Comparison of ENCODE assay signal across 23 mouse cellular contexts in the genomic region with DNA sequence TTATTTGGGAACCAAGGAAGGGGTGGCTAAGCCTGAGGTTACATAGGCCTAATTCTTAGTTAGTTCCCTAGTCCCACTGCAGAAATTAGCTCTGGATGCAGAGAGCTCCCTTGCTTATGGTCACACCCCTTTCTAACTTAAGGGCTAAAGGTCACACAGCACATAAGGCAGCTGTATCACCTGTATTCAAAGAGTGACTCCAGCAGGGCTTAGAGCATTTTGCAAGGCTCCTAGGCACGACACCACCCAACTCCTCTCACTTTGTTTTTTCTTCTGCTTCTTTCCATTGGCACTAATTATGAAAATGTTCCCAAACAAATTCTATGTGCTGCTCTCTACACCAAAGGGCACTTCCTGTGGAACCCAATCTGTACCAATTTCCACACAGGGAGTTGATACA.
"Had no signal": no experiment of that assay in that cellular context is flagged by ENCODE, and none has a peak within 500 bp of the region (broad histone marks: within the 10 kb centered on the region; RNA-seq: fewer than 3 reads in every experiment).

No protein-coding gene starts in this region.

- ATAC-seq: liver, postnatal 0 days; lung, postnatal 0 days; midbrain, embryonic 13.5 days; midbrain, embryonic 15.5 days had no signal

- H3K9ac ChIP-seq: liver, embryonic 15.5 days; liver, postnatal 0 days; lung, embryonic 15.5 days; midbrain, embryonic 13.5 days; midbrain, embryonic 15.5 days; neural tube, embryonic 13.5 days; neural tube, embryonic 15.5 days had no signal

- H3K9me3 ChIP-seq: liver, embryonic 15.5 days; lung, embryonic 15.5 days; midbrain, embryonic 13.5 days; midbrain, embryonic 15.5 days; neural tube, embryonic 13.5 days; neural tube, embryonic 15.5 days had no signal

- H3K4me2 ChIP-seq: liver, embryonic 15.5 days; lung, embryonic 15.5 days; midbrain, embryonic 11.5 days; midbrain, embryonic 13.5 days; midbrain, embryonic 15.5 days; neural tube, embryonic 13.5 days; neural tube, embryonic 15.5 days had no signal

- H3K36me3 ChIP-seq: liver, embryonic 15.5 days; lung, embryonic 15.5 days; midbrain, embryonic 13.5 days; midbrain, embryonic 15.5 days; neural tube, embryonic 13.5 days; neural tube, embryonic 15.5 days had no signal

- DNase-seq: liver, postnatal 0 days; lung, adult 2 months; lung, postnatal 14 days; lung, postnatal 36 days; retina, postnatal 1 day; right cerebral cortex, adult 18-20 months; right cerebral cortex, postnatal 25 days; right cerebral cortex, postnatal 4 days; spleen, adult 18-20 months; thymus, adult 2 months; thymus, postnatal 25 days; thymus, postnatal 4 days had no signal

- H3K27ac ChIP-seq: liver, embryonic 15.5 days; lung, embryonic 15.5 days; macrophage; midbrain, embryonic 13.5 days; midbrain, embryonic 15.5 days; neural tube, embryonic 13.5 days; neural tube, embryonic 15.5 days had no signal

- H3K4me3 ChIP-seq: liver, embryonic 15.5 days; lung, embryonic 15.5 days; megakaryocyte, embryonic 14.5 days; midbrain, embryonic 13.5 days; midbrain, embryonic 15.5 days; myocyte; neural tube, embryonic 13.5 days; neural tube, embryonic 15.5 days had no signal

- H3K27me3 ChIP-seq: liver, embryonic 15.5 days; lung, embryonic 15.5 days; megakaryocyte, embryonic 14.5 days; midbrain, embryonic 13.5 days; midbrain, embryonic 15.5 days; neural tube, embryonic 13.5 days; neural tube, embryonic 15.5 days had no signal

- H3K4me1 ChIP-seq: liver, embryonic 15.5 days; lung, embryonic 15.5 days; megakaryocyte, embryonic 14.5 days; midbrain, embryonic 13.5 days; midbrain, embryonic 15.5 days; neural tube, embryonic 13.5 days; neural tube, embryonic 15.5 days had no signal
